Mouse (Mus musculus) sigmoid colon, adult 10 weeks (tissue): ENCODE results near the gene Ren1. TPM values are rescaled to one million over a fixed set of nuclear protein-coding genes. Genes with fewer than 3 reads are reported as not detected.

Experiments used
- polyA plus RNA-seq: library from polyadenylated mRNA; stranded (reverse); fragments of 350-450 nt; fragmentation: Illumina TruSeq; extraction: RNeasy Lipid Tissue Mini Kit (QIAGEN cat#74804); gene quantifications from one replicate; pipeline ENCODE4 v1.2.3, GENCODE M21; 2014; ENCODE audit warnings: low read depth, low replicate concordance

The Ren1 gene
- not detected for polyA plus RNA-seq

DNA sequence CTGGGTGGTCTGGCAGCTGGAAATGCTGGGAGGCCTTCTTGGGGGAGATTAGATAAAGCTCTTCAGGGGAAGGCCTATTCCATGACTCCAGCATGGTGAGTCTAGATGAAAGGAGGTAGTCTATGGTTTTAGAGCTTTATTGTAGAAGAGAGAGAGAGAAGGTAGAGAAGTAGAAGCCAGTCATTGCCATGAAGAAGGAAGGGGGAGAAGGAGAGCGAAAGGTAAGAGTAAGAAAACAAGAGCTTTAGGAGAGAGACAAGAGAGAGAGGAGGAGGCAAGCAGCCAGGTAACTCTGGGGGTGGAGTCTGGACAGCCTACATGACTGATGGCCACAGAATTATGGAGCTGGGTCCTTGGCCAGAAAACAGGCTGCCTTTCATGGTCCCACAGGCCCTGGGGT lies at the start of gene Ren1:
Ren1 (plus strand) TSS at position 301 of the 400 bp plus-strand sequence.

DNA sequence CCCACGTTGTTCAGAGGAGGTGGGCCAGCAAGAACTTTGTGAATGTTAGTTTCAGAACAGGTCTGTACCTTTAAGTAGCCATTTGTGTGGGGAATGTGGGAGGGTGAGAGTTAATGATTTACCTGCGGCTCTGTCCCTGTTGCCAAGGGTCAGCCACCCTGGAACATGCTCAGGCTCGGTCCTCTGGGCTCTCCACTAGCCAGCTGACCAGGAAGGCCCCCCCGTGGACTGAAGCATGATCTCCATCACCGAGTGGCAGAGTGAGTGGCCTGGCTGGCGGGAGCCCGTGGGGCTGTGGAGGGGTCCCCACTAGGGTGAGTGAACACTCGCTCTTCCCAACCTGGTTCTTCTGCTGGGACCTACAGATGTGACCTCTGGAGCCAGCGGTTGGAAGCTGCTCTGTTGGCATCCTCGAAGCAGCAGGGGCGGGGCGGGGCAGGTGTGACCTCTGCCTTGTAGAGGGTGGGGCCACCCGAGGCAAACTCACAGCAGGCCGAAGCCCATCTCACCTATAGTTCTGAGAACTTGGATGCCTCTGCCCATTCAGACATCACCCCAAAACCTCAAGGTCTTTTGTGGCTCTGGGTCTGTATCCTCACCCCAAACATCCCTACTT lies 40.5 kb upstream of the Ren1 start, which contains the start of gene Golt1a:
Golt1a (plus strand) TSS at position 149 of the 616 bp plus-strand sequence.

DNA sequence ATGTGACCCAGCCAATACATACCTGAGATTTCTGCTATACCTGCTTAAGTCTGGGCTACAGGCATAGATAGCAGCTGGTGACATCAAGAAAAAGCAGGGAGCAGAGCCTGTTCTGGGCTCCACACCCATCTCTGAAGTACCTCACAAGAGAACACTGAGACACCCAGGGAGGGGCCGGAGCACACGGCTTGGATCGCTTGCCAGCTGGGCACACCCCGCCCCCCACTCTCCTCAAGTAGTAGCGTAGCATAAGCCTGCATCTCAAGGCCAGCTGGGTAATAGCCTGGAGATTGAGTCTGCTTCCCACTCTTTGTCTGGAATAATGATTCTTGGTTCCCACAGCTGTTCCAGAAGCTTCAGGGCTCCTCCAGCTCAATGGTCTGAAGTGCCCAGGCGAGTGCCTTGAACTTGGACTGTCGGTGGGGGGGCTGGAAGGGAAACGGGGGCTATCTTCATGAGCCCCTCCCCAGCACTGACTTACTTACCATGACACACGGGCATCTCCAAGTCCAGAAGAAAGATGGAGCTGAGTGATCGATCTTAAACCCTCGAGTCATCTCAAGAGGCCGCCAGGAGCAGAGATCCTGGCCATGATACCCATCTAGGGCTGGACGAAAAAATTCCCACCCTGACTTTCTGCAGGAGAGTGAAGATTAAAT lies 28.9 kb upstream of the Ren1 start, which contains the start of gene Kiss1:
Kiss1 (plus strand) TSS at position 609 of the 659 bp plus-strand sequence.

DNA sequence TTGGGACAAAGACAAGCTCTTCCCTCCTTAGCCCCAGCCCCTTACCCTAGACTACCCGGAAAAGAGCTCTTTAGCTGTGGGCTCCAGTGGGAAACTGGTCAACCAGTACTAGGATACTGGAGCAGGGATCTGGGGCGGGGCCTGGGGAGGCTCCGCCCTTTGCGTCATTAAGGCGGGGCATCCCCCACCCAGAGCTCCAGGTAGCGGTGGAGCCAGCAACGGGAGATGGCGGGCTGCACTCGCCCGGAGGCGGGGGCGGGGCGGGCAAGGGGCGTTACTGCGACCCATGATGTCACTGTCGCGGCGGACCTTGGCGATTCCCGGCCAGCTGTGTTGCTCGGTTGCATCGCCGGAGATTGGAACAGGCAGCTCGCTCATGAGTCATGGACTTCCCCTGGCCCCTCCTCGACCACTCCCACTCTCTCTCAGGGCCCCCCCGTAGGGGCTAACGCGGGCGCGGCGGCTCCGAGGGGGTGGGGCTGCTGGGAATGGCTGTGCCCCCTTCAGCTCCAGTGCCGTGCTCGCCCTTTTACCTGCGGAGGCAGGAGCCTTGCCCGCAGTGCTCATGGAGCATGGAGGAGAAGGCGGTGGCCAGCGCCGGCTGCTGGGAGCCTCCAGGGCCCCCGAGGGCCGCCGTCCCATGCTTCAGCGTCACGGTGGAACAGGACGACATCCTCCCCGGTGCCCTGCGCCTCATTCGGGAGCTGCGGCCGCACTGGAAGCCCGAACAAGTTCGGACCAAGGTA lies 13.1 kb downstream of the Ren1 start, which contains the start of gene Etnk2:
Etnk2 (plus strand) TSS at position 297 of the 746 bp plus-strand sequence.

Other genes starting within 250 kb of the Ren1 start
- gene Ppp1r15b, start 219.4 kb upstream of the Ren1 start, polyA plus RNA-seq, result 146 TPM
- gene Plekha6, start 186.3 kb upstream of the Ren1 start, polyA plus RNA-seq, result 93.9 TPM
- 4.7 TPM for gene Golt1a, start 40.7 kb upstream of the Ren1 start, polyA plus RNA-seq
- not detected for gene Kiss1, start 28.6 kb upstream of the Ren1 start, polyA plus RNA-seq
- not detected for gene Etnk2, start 13.1 kb downstream of the Ren1 start, polyA plus RNA-seq
- 3.3 TPM for gene Sox13, start 73.9 kb downstream of the Ren1 start, polyA plus RNA-seq